Mouse (Mus musculus): Measurements from ENCODE around the gene Hfm1. TPM values are rescaled to one million over a fixed set of nuclear protein-coding genes. Genes with fewer than 3 reads are reported as not detected.

The Hfm1 gene
- polyA plus RNA-seq, 1 experiment from 2014 or later: 0.81 TPM

GRCm38 (mm10) chr5:106860415-106860814 is 65.7 kb downstream of the Hfm1 start:
- no peak overlapping the region for H3K4me2 ChIP-seq (ENCODE audit: low read depth, low read length)
- no peak overlapping the region for H3K9ac ChIP-seq (ENCODE audit: low read depth, low read length)
- no peaks in the 10 kb centered on the region for H3K9me3 ChIP-seq (ENCODE audit: control insufficient read depth, low read length)
- no peaks in the 10 kb centered on the region for H3K4me1 ChIP-seq (ENCODE audit: control insufficient read depth, insufficient read depth, low read length)
- no peak overlapping the region for H3K27ac ChIP-seq (ENCODE audit: low read length)
- no peaks in the 10 kb centered on the region for H3K27me3 ChIP-seq (replicated peaks; ENCODE audit: control insufficient read depth, insufficient read depth, low read length)
- WGBS: 35% methylated on average over 3 of the region's 3 CpGs
- H3K36me3 ChIP-seq (ENCODE audit: control insufficient read depth, insufficient read depth, low read length): no peaks in the 10 kb centered on the region
- ATAC-seq: peak; percentile 44; the same call in 1 of the 2 replicates
- no peak overlapping the region for H3K4me3 ChIP-seq (ENCODE audit: low read length)

GRCm38 (mm10) chr5:106853284-106853683 is 72.8 kb downstream of the Hfm1 start:
- Histone ChIP-seq H3K27ac (ENCODE audit: low read length) (no peak overlapping the region), H3K9ac (ENCODE audit: low read depth, low read length) (no peak overlapping the region), H3K27me3 (replicated peaks; ENCODE audit: control insufficient read depth, insufficient read depth, low read length) (no peaks in the 10 kb centered on the region), H3K36me3 (ENCODE audit: control insufficient read depth, insufficient read depth, low read length) (no peaks in the 10 kb centered on the region), H3K9me3 (ENCODE audit: control insufficient read depth, low read length) (no peaks in the 10 kb centered on the region), H3K4me3 (ENCODE audit: low read length) (no peak overlapping the region), H3K4me2 (ENCODE audit: low read depth, low read length) (no peak overlapping the region), H3K4me1 (ENCODE audit: control insufficient read depth, insufficient read depth, low read length) (no peaks in the 10 kb centered on the region)
- no peak for ATAC-seq
- 95% methylated on average over 3 of the region's 3 CpGs for WGBS

- Histone ChIP-seq H3K4me2 (ENCODE audit: low read depth, low read length) (no peak overlapping the region), H3K4me3 (ENCODE audit: low read length) (no peak overlapping the region), H3K27ac (ENCODE audit: low read length) (no peak overlapping the region), H3K9me3 (ENCODE audit: control insufficient read depth, low read length) (no peaks in the 10 kb centered on the region), H3K27me3 (replicated peaks; ENCODE audit: control insufficient read depth, insufficient read depth, low read length) (no peaks in the 10 kb centered on the region), H3K36me3 (ENCODE audit: control insufficient read depth, insufficient read depth, low read length) (no peaks in the 10 kb centered on the region), H3K4me1 (ENCODE audit: control insufficient read depth, insufficient read depth, low read length) (no peaks in the 10 kb centered on the region), H3K9ac (ENCODE audit: low read depth, low read length) (no peak overlapping the region)
- no peak for ATAC-seq
Measured at GRCm38 (mm10) chr5:106847045-106847444, 79.1 kb downstream of the Hfm1 start.

- Histone ChIP-seq H3K27ac (ENCODE audit: low read length) (no peak overlapping the region), H3K9ac (ENCODE audit: low read depth, low read length) (no peak overlapping the region), H3K9me3 (ENCODE audit: control insufficient read depth, low read length) (no peaks in the 10 kb centered on the region), H3K4me2 (ENCODE audit: low read depth, low read length) (no peak overlapping the region), H3K36me3 (ENCODE audit: control insufficient read depth, insufficient read depth, low read length) (no peaks in the 10 kb centered on the region), H3K27me3 (replicated peaks; ENCODE audit: control insufficient read depth, insufficient read depth, low read length) (no peaks in the 10 kb centered on the region), H3K4me1 (ENCODE audit: control insufficient read depth, insufficient read depth, low read length) (no peaks in the 10 kb centered on the region), H3K4me3 (ENCODE audit: low read length) (no peak overlapping the region)
- WGBS: 75% methylated on average over 2 of the region's 2 CpGs
- ATAC-seq: no peak
Measured at GRCm38 (mm10) chr5:106843906-106844305, 82.2 kb downstream of the Hfm1 start.

- H3K9ac ChIP-seq (ENCODE audit: low read depth, low read length): no peak overlapping the region
- no peaks in the 10 kb centered on the region for H3K36me3 ChIP-seq (ENCODE audit: control insufficient read depth, insufficient read depth, low read length)
- H3K4me3 ChIP-seq (ENCODE audit: low read length): no peak overlapping the region
- H3K4me2 ChIP-seq (ENCODE audit: low read depth, low read length): no peak overlapping the region
- 39% methylated on average over 7 of the region's 7 CpGs for WGBS
- no peak overlapping the region for H3K27ac ChIP-seq (ENCODE audit: low read length)
- H3K27me3 ChIP-seq (replicated peaks; ENCODE audit: control insufficient read depth, insufficient read depth, low read length): no peaks in the 10 kb centered on the region
- H3K4me1 ChIP-seq (ENCODE audit: control insufficient read depth, insufficient read depth, low read length): no peaks in the 10 kb centered on the region
- no peaks in the 10 kb centered on the region for H3K9me3 ChIP-seq (ENCODE audit: control insufficient read depth, low read length)
- ATAC-seq: no peak
Measured at GRCm38 (mm10) chr5:106833025-106833424, 93.1 kb downstream of the Hfm1 start.

GRCm38 (mm10) chr5:106831401-106831800 is 94.7 kb downstream of the Hfm1 start:
- H3K4me1 ChIP-seq (ENCODE audit: control insufficient read depth, insufficient read depth, low read length): no peaks in the 10 kb centered on the region
- no peak overlapping the region for H3K4me2 ChIP-seq (ENCODE audit: low read depth, low read length)
- no peaks in the 10 kb centered on the region for H3K27me3 ChIP-seq (replicated peaks; ENCODE audit: control insufficient read depth, insufficient read depth, low read length)
- H3K9me3 ChIP-seq (ENCODE audit: control insufficient read depth, low read length): no peaks in the 10 kb centered on the region
- WGBS: 79% methylated on average over 6 of the region's 6 CpGs
- H3K27ac ChIP-seq (ENCODE audit: low read length): no peak overlapping the region
- ATAC-seq: no peak
- H3K36me3 ChIP-seq (ENCODE audit: control insufficient read depth, insufficient read depth, low read length): no peaks in the 10 kb centered on the region
- no peak overlapping the region for H3K9ac ChIP-seq (ENCODE audit: low read depth, low read length)
- H3K4me3 ChIP-seq (ENCODE audit: low read length): no peak overlapping the region

GRCm38 (mm10) chr5:106830775-106831174 is 95.3 kb downstream of the Hfm1 start:
- 75% methylated on average over 4 of the region's 4 CpGs for WGBS
- ATAC-seq: no peak

GRCm38 (mm10) chr5:106826740-106827139 is 99.4 kb downstream of the Hfm1 start:
- Histone ChIP-seq H3K4me3 (ENCODE audit: low read length) (no peak overlapping the region), H3K27me3 (replicated peaks; ENCODE audit: control insufficient read depth, insufficient read depth, low read length) (no peaks in the 10 kb centered on the region; the same call in 1 of the 2 replicates), H3K27ac (ENCODE audit: low read length) (no peak overlapping the region), H3K4me1 (ENCODE audit: control insufficient read depth, insufficient read depth, low read length) (no peaks in the 10 kb centered on the region; the same call in 1 of the 2 replicates), H3K9ac (ENCODE audit: low read depth, low read length) (no peak overlapping the region), H3K4me2 (ENCODE audit: low read depth, low read length) (no peak overlapping the region), H3K36me3 (ENCODE audit: control insufficient read depth, insufficient read depth, low read length) (no peaks in the 10 kb centered on the region), H3K9me3 (ENCODE audit: control insufficient read depth, low read length) (no peaks in the 10 kb centered on the region)
- ATAC-seq: no peak

More at GRCm38 (mm10) chr5:106830775-106831174, 95.3 kb downstream of the Hfm1 start:
- Histone ChIP-seq H3K4me1 (ENCODE audit: control insufficient read depth, insufficient read depth, low read length) (no peaks in the 10 kb centered on the region), H3K9ac (ENCODE audit: low read depth, low read length) (no peak overlapping the region), H3K36me3 (ENCODE audit: control insufficient read depth, insufficient read depth, low read length) (no peaks in the 10 kb centered on the region), H3K9me3 (ENCODE audit: control insufficient read depth, low read length) (no peaks in the 10 kb centered on the region), H3K4me3 (ENCODE audit: low read length) (no peak overlapping the region), H3K4me2 (ENCODE audit: low read depth, low read length) (no peak overlapping the region), H3K27me3 (replicated peaks; ENCODE audit: control insufficient read depth, insufficient read depth, low read length) (no peaks in the 10 kb centered on the region; the same call in 1 of the 2 replicates), H3K27ac (ENCODE audit: low read length) (no peak overlapping the region)

GRCm38 (mm10) chr5:106826044-106826443 is 100.1 kb downstream of the Hfm1 start:
- Histone ChIP-seq H3K27me3 (replicated peaks; ENCODE audit: control insufficient read depth, insufficient read depth, low read length) (no peaks in the 10 kb centered on the region; the same call in 1 of the 2 replicates), H3K4me2 (ENCODE audit: low read depth, low read length) (peak overlapping the region; percentile 54; the same call in 1 of the 2 replicates), H3K9me3 (ENCODE audit: control insufficient read depth, low read length) (no peaks in the 10 kb centered on the region), H3K27ac (ENCODE audit: low read length) (no peak overlapping the region), H3K9ac (ENCODE audit: low read depth, low read length) (no peak overlapping the region), H3K4me3 (ENCODE audit: low read length) (no peak overlapping the region), H3K4me1 (ENCODE audit: control insufficient read depth, insufficient read depth, low read length) (no peaks in the 10 kb centered on the region; the same call in 1 of the 2 replicates), H3K36me3 (ENCODE audit: control insufficient read depth, insufficient read depth, low read length) (no peaks in the 10 kb centered on the region)
- no peak for ATAC-seq
- 52% methylated on average over 8 of the region's 8 CpGs for WGBS

- no peaks in the 10 kb centered on the region; the same call in 1 of the 2 replicates for H3K27me3 ChIP-seq (replicated peaks; ENCODE audit: control insufficient read depth, insufficient read depth, low read length)
- peak overlapping the region; percentile 34 for H3K4me3 ChIP-seq (ENCODE audit: low read length)
- no peaks in the 10 kb centered on the region for H3K9me3 ChIP-seq (ENCODE audit: control insufficient read depth, low read length)
- ATAC-seq: no peak; the same call in 1 of the 2 replicates
- WGBS: 13% methylated on average over 19 of the region's 19 CpGs
- H3K36me3 ChIP-seq (ENCODE audit: control insufficient read depth, insufficient read depth, low read length): no peaks in the 10 kb centered on the region
- H3K9ac ChIP-seq (ENCODE audit: low read depth, low read length): peak overlapping the region; percentile 27; the same call in 1 of the 2 replicates
- peak overlapping the region; percentile 54 for H3K4me2 ChIP-seq (ENCODE audit: low read depth, low read length)
- no peaks in the 10 kb centered on the region; the same call in 1 of the 2 replicates for H3K4me1 ChIP-seq (ENCODE audit: control insufficient read depth, insufficient read depth, low read length)
- H3K27ac ChIP-seq (ENCODE audit: low read length): no peak overlapping the region
Measured at GRCm38 (mm10) chr5:106825301-106825853, 100.7 kb downstream of the Hfm1 start.
